In genomic region chr8:8530540-8530939, GRCm38 (mm10) we compare ENCODE assay signal across 10 mouse cellular contexts.
"Had no signal": no experiment of that assay in that cellular context is flagged by ENCODE, and none has a peak within 500 bp of the region (broad histone marks: within the 10 kb centered on the region; RNA-seq: fewer than 3 reads in every experiment).

No protein-coding gene starts in this region.

- DNase-seq: lung, adult 18-20 months; lung, embryonic 14.5 days; lung, postnatal 10 days; lung, postnatal 4 days; right cerebral cortex, postnatal 14 days; thymus, adult 2 months; thymus, postnatal 25 days; thymus, postnatal 4 days had no signal

- ATAC-seq: midbrain, embryonic 13.5 days; midbrain, embryonic 15.5 days had no signal
